Mouse (Mus musculus) brain, embryonic 14.5 days (tissue): Measurements from ENCODE around the gene Zbtb16.

Experiments
- CTCF ChIP-seq: fragments of 200-500 bp; IDR thresholded peaks from 2 replicates; pipeline ENCODE4 v1.5.1; 2012; ENCODE audit warnings: inconsistent platforms, mild to moderate bottlenecking, moderate library complexity, borderline replicate concordance; ENCODE audit not compliant: insufficient read depth, insufficient read length; ENCODE audit errors: extremely low read depth
- POLR2A ChIP-seq: fragments of 200-500 bp; IDR thresholded peaks from 2 replicates; pipeline ENCODE4 v1.6.1; 2012; ENCODE audit warnings: mild to moderate bottlenecking, inconsistent platforms, borderline replicate concordance; ENCODE audit not compliant: poor library complexity, insufficient read depth, insufficient read length, severe bottlenecking; ENCODE audit errors: extremely low read depth

- no peak for TF ChIP-seq CTCF
- no peak for TF ChIP-seq POLR2A
Observed at GRCm38 (mm10) chr9:48787321-48787720, 48.7 kb downstream of the Zbtb16 start.
